24 mouse cellular contexts compared by ENCODE assay signal in genomic region chr12:97312282-97313040, GRCm38 (mm10).
A peak's percentile ranks its signal among the peaks of the same experiment; 100 is the strongest.
DNase-seq lines count a peak whose midpoint lies in the region; ATAC-seq and TF ChIP-seq lines count a peak whose summit lies in the region.
"Had no signal": no experiment of that assay in that cellular context is flagged by ENCODE, and none has a peak within 500 bp of the region (broad histone marks: within the 10 kb centered on the region; RNA-seq: fewer than 3 reads in every experiment).

No protein-coding gene starts in this region.

- intact Hi-C loops in left cerebral cortex, adult 2 months (cut with DNase I), result no loop called here
- intact Hi-C loops in heart, postnatal 14 days (cut with DNase I), result no loop called here

- WGBS in limb, embryonic 13.5 days, result 29% methylated on average over 5 of the region's 5 CpGs

- ATAC-seq in limb, embryonic 13.5 days (ENCODE audit: low FRiP score, low read depth), result peak; percentile 24; the same call in 1 of the 2 replicates
- ATAC-seq: CD4-positive, CD25-positive, alpha-beta regulatory T cell, adult 4 months; forebrain, embryonic 13.5 days; forebrain, postnatal 0 days had no signal

- H3K9ac ChIP-seq in limb, embryonic 13.5 days, result no peak overlapping the region
- H3K9ac ChIP-seq: embryonic facial prominence, embryonic 13.5 days; forebrain, embryonic 13.5 days; forebrain, postnatal 0 days; heart, embryonic 15.5 days; hindbrain, embryonic 14.5 days had no signal

- no peak overlapping the region for H3K4me3 ChIP-seq in left cerebral cortex, adult 2 months
- H3K4me3 ChIP-seq in limb, embryonic 13.5 days, result no peak overlapping the region
- H3K4me3 ChIP-seq: embryonic facial prominence, embryonic 13.5 days; forebrain, embryonic 13.5 days; heart, adult 2 months; heart, embryonic 15.5 days; hindbrain, embryonic 10.5 days had no signal

- H3K4me1 ChIP-seq in limb, embryonic 13.5 days, result no peaks in the 10 kb centered on the region
- H3K4me1 ChIP-seq: embryonic facial prominence, embryonic 13.5 days; forebrain, embryonic 13.5 days; heart, embryonic 15.5 days; hindbrain, embryonic 10.5 days had no signal

- no peaks in the 10 kb centered on the region for H3K27me3 ChIP-seq in limb, embryonic 13.5 days
- H3K27me3 ChIP-seq: embryonic facial prominence, embryonic 13.5 days; forebrain, embryonic 13.5 days; heart, embryonic 15.5 days had no signal

- no peak overlapping the region for H3K4me2 ChIP-seq in limb, embryonic 13.5 days (replicated peaks)
- H3K4me2 ChIP-seq: embryonic facial prominence, embryonic 13.5 days; forebrain, embryonic 13.5 days; heart, embryonic 11.5 days; heart, embryonic 15.5 days; hindbrain, embryonic 14.5 days had no signal

- H3K27ac ChIP-seq in left cerebral cortex, adult 2 months, result peak overlapping the region; percentile 63
- H3K27ac ChIP-seq in limb, embryonic 13.5 days, result no peak overlapping the region
- H3K27ac ChIP-seq: embryonic facial prominence, embryonic 13.5 days; forebrain, embryonic 13.5 days; heart, adult 2 months; heart, embryonic 15.5 days; hindbrain, embryonic 10.5 days; hindbrain, embryonic 14.5 days had no signal

- DNase-seq in embryo, embryonic 10.5 days (ENCODE audit: low spot score), result peak; percentile 5
- no peak for DNase-seq in embryo, embryonic 10 days (ENCODE audit: low spot score)
- no peak for DNase-seq in left cerebral cortex, adult 2 months (ENCODE audit: extremely low spot score in 1 of 2, low spot score in 2 of 2)
- DNase-seq in left cerebral cortex, adult 11 months (ENCODE audit: low spot score), result no peak
- peak; percentile 42 for DNase-seq in forelimb bud, embryonic 11.5 days (ENCODE audit: low read depth, low spot score)
- no peak for DNase-seq in Muller cell, postnatal 12 days (ENCODE audit: inconsistent ontology term)
- no peak for DNase-seq in heart, postnatal 14 days
- DNase-seq: adrenal gland, postnatal 10 days; B cell, adult 2 months; cerebellum, adult 11-12 months; cerebellum, adult 9-10 months; cerebellum, postnatal 25 days; forebrain, postnatal 0 days; gastrocnemius, postnatal 10 days; heart, adult 2 months had no signal

- no peaks in the 10 kb centered on the region for H3K9me3 ChIP-seq in limb, embryonic 13.5 days
- H3K9me3 ChIP-seq: embryonic facial prominence, embryonic 13.5 days; forebrain, embryonic 13.5 days; heart, embryonic 15.5 days; hindbrain, embryonic 10.5 days had no signal

- no peaks in the 10 kb centered on the region for H3K36me3 ChIP-seq in limb, embryonic 13.5 days
- H3K36me3 ChIP-seq: embryonic facial prominence, embryonic 13.5 days; G1E; heart, embryonic 15.5 days; hindbrain, embryonic 10.5 days had no signal

- no peak for TF ChIP-seq CTCF in left cerebral cortex, adult 2 months (IDR thresholded peaks at IDR 0.05)

Comparison
In these comparisons a context has a peak if more than half of its experiments do, and no peak if none do; other contexts are left out.
1. DNase-seq: peak in embryo, embryonic 10.5 days (single experiment) and forelimb bud, embryonic 11.5 days (single experiment); none in embryo, embryonic 10 days (single experiment), left cerebral cortex, adult 2 months (0 of 2), left cerebral cortex, adult 11 months (single experiment), Muller cell, postnatal 12 days (single experiment) and heart, postnatal 14 days (0 of 2).